Mouse (Mus musculus): ENCODE data around the gene Spata5.

DNA sequence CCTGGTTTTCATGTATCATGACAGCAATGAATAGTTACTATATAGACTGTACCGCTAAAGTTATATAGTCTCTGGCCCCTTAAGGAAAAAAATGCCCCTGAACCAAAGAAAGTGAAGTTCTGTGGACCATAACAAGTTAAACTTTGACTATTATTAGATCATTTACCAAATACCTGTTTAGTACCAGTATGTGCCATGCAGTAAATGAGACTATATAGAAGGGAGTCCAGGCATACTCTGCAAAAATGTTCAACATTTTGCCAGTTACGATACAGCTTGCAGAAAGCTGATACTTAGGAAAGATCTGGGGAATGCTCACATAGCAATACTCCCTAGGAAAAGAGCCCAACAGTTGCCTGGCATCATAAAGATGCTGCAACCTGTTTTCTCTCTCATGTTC, 51.2 kb downstream of the Spata5 start:
- TF ChIP-seq EP300 (IDR thresholded peaks at IDR 0.05; ENCODE audit: low read length) (no peak), SIN3A (IDR thresholded peaks at IDR 0.05; ENCODE audit: low read length) (no peak), RCOR1 (conservative IDR thresholded peaks at IDR 0.05; ENCODE audit: low read depth, low read length) (no peak), POLR2A (IDR thresholded peaks at IDR 0.05; ENCODE audit: low read depth, low read length) (no peak), MAX (IDR thresholded peaks at IDR 0.05; ENCODE audit: low read length) (no peak), ZKSCAN1 (IDR thresholded peaks at IDR 0.05; ENCODE audit: borderline replicate concordance, low read depth, low read length) (no peak), MAFK (IDR thresholded peaks at IDR 0.05; ENCODE audit: insufficient replicate concordance, low read length) (no peak), CTCF (conservative IDR thresholded peaks at IDR 0.05 in 1 of 2, IDR thresholded peaks at IDR 0.05 in 1 of 2; ENCODE audit: low read depth in 2 of 2, low read length in 2 of 2) (no peak)
